Mouse (Mus musculus) CH12.LX (cell line): ENCODE results near the gene Ubqln5. TPM values are rescaled to one million over a fixed set of nuclear protein-coding genes. Genes with fewer than 3 reads are reported as not detected.

ENCODE experiments used
- DNase-seq: peaks from one replicate; pipeline ENCODE4 v3.0.0-alpha.2; 2013; ENCODE audit errors: extremely low read depth
- H3K27ac ChIP-seq: 2 replicates; pipeline ENCODE4 v1.5.1; 2012; ENCODE audit warnings: low read depth, mild to moderate bottlenecking, control low read depth, moderate library complexity; ENCODE audit not compliant: insufficient read depth
- H3K27me3 ChIP-seq: replicated peaks from 2 replicates; pipeline ENCODE3; 2012; ENCODE audit warnings: inconsistent platforms
- H3K36me3 ChIP-seq, 2 experiments: replicated peaks in 1 of 2; 2 replicates each; pipeline versions ENCODE3 to v1.6.1; 2012; ENCODE audit warnings: inconsistent platforms in 1 of 2, low read length in 1 of 2, mild to moderate bottlenecking in 1 of 2, mixed read lengths in 1 of 2, moderate library complexity in 1 of 2; ENCODE audit not compliant: control insufficient read depth in 1 of 2, insufficient read depth in 1 of 2
- H3K4me1 ChIP-seq, 2 experiments: 2 replicates each; pipeline ENCODE4 v1.6.1; 2012; ENCODE audit warnings: inconsistent platforms in 1 of 2, moderate library complexity in 1 of 2; ENCODE audit not compliant: insufficient read depth in 2 of 2, control insufficient read depth in 1 of 2
- H3K4me2 ChIP-seq: 2 replicates; pipeline ENCODE4 v1.6.1; 2012; ENCODE audit warnings: low read depth, mild to moderate bottlenecking, control low read depth; ENCODE audit not compliant: poor library complexity, insufficient read depth, severe bottlenecking
- H3K4me3 ChIP-seq, 3 experiments: fragments of 150-350 bp in 1 of 3; sonication (generic) in 1 of 3; replicated peaks in 1 of 3; 2 replicates each; pipeline versions ENCODE3 to v1.5.1; 2011 to 2012; ENCODE audit warnings: low read depth in 2 of 3, low read length in 2 of 3, mild to moderate bottlenecking in 2 of 3, moderate library complexity in 2 of 3, control low read depth in 1 of 3, improper control_type of control experiment in 1 of 3, inconsistent platforms in 1 of 3, mixed read lengths in 1 of 3; ENCODE audit not compliant: poor library complexity in 1 of 3
- H3K79me2 ChIP-seq: replicated peaks from 2 replicates; pipeline ENCODE4 v1.6.1; 2012; ENCODE audit warnings: mild to moderate bottlenecking, moderate library complexity; ENCODE audit not compliant: control insufficient read depth, poor library complexity, insufficient read depth, severe bottlenecking; ENCODE audit errors: extremely low read depth
- H3K9ac ChIP-seq: 2 replicates; pipeline ENCODE4 v1.6.1; 2012; ENCODE audit warnings: low read depth, mild to moderate bottlenecking, control low read depth, moderate library complexity; ENCODE audit not compliant: insufficient read depth
- H3K9me3 ChIP-seq: replicated peaks from 2 replicates; pipeline ENCODE3; 2012; ENCODE audit warnings: low read length, inconsistent platforms, mixed read lengths
- BHLHE40 ChIP-seq: IDR thresholded peaks from 2 replicates; pipeline ENCODE4 v1.6.1; 2011; ENCODE audit warnings: mild to moderate bottlenecking, low read depth, low read length, improper control_type of control experiment
- CHD1 ChIP-seq: IDR thresholded peaks from 2 replicates; pipeline ENCODE4 v1.6.1; 2012; ENCODE audit warnings: low read depth, low read length, improper control_type of control experiment, inconsistent platforms
- E2F4 ChIP-seq: IDR thresholded peaks from 2 replicates; pipeline ENCODE4 v1.6.1; 2011; ENCODE audit warnings: low read depth, low read length, improper control_type of control experiment; ENCODE audit not compliant: insufficient replicate concordance
- ELF1 ChIP-seq: IDR thresholded peaks from 2 replicates; pipeline ENCODE4 v1.6.1; 2014; ENCODE audit warnings: low read depth, mild to moderate bottlenecking, inconsistent platforms, low read length, improper control_type of control experiment
- EP300 ChIP-seq: IDR thresholded peaks from 2 replicates; pipeline ENCODE4 v1.6.1; 2011; ENCODE audit warnings: low read length, improper control_type of control experiment
- HCFC1 ChIP-seq: IDR thresholded peaks from 2 replicates; pipeline ENCODE4 v1.6.1; 2012; ENCODE audit warnings: low read depth, mild to moderate bottlenecking, inconsistent platforms, low read length, improper control_type of control experiment
- IRF4 ChIP-seq: IDR thresholded peaks from 2 replicates; pipeline ENCODE4 v1.6.1; 2014; ENCODE audit warnings: low read depth, mild to moderate bottlenecking, inconsistent platforms, low read length, improper control_type of control experiment
- JUN ChIP-seq: IDR thresholded peaks from 2 replicates; pipeline ENCODE4 v1.6.1; 2011; ENCODE audit warnings: low read depth, mild to moderate bottlenecking, low read length, improper control_type of control experiment, moderate library complexity; ENCODE audit not compliant: insufficient read depth
- JUND ChIP-seq: conservative IDR thresholded peaks from 2 replicates; pipeline ENCODE4 v1.6.1; 2011; ENCODE audit warnings: low read depth, low read length, improper control_type of control experiment
- KAT2A ChIP-seq: IDR thresholded peaks from 2 replicates; pipeline ENCODE4 v1.6.1; 2012; ENCODE audit warnings: low read length, improper control_type of control experiment, inconsistent platforms; ENCODE audit not compliant: insufficient replicate concordance
- MAFK ChIP-seq: IDR thresholded peaks from 2 replicates; pipeline ENCODE4 v1.6.1; 2011; ENCODE audit warnings: low read length, improper control_type of control experiment; ENCODE audit not compliant: insufficient replicate concordance
- MEF2A ChIP-seq: IDR thresholded peaks from 2 replicates; pipeline ENCODE4 v1.6.1; 2014; ENCODE audit warnings: low read depth, mild to moderate bottlenecking, inconsistent platforms, low read length, improper control_type of control experiment, borderline replicate concordance
- PAX5 ChIP-seq: IDR thresholded peaks from 2 replicates; pipeline ENCODE4 v1.6.1; 2012; ENCODE audit warnings: low read length, inconsistent platforms, mixed read lengths
- POLR2A ChIP-seq: IDR thresholded peaks from 2 replicates; pipeline ENCODE4 v1.6.1; 2011; ENCODE audit warnings: low read depth, mild to moderate bottlenecking, improper control_type of control experiment, low read length
- RCOR1 ChIP-seq: conservative IDR thresholded peaks from 2 replicates; pipeline ENCODE4 v1.6.1; 2012; ENCODE audit warnings: low read depth, mild to moderate bottlenecking, inconsistent platforms, low read length, improper control_type of control experiment
- SIN3A ChIP-seq: IDR thresholded peaks from 2 replicates; pipeline ENCODE4 v1.6.1; 2012; ENCODE audit warnings: low read length, improper control_type of control experiment, inconsistent platforms
- TBP ChIP-seq: conservative IDR thresholded peaks from 2 replicates; pipeline ENCODE4 v1.6.1; 2011; ENCODE audit warnings: low read depth, low read length, improper control_type of control experiment
- TCF12 ChIP-seq: IDR thresholded peaks from 2 replicates; pipeline ENCODE4 v1.6.1; 2014; ENCODE audit warnings: low read depth, mild to moderate bottlenecking, inconsistent platforms, low read length, improper control_type of control experiment
- USF2 ChIP-seq: conservative IDR thresholded peaks from 2 replicates; pipeline ENCODE4 v1.6.1; 2011; ENCODE audit warnings: low read depth, low read length, improper control_type of control experiment
- ZMIZ1 ChIP-seq: IDR thresholded peaks from 2 replicates; pipeline ENCODE4 v1.6.1; 2012; ENCODE audit warnings: low read depth, mild to moderate bottlenecking, inconsistent platforms, low read length, improper control_type of control experiment
- ZNF384 ChIP-seq: IDR thresholded peaks from 2 replicates; pipeline ENCODE4 v1.6.1; 2012; ENCODE audit warnings: low read depth, low read length, improper control_type of control experiment, inconsistent platforms
- dilution Hi-C: fragments of 300-500 bp; cut with MboI; formaldehyde crosslinking; loops from 2 replicates; pipeline ENCODE4 v1.14.3; 2020; ENCODE audit warnings: low sequenced_read_pairs; ENCODE audit not compliant: extremely low pct_unique_long_range_greater_than_20kb, extremely low pct_ligation_motif_present
- in situ Hi-C: fragments of 300-500 bp; cut with MboI; formaldehyde crosslinking; loops from 3 replicates; pipeline ENCODE4 v1.14.3; 2019; ENCODE audit warnings: low sequenced_read_pairs, low pct_ligation_motif_present, low pct_unique_long_range_greater_than_20kb, mixed read lengths
- polyA plus RNA-seq: library from polyadenylated mRNA; unstranded; fragments of >175 nt; gene quantifications from 2 replicates; pipeline ENCODE4 v1.2.1, GENCODE M21; 2012; ENCODE audit warnings: low read depth; ENCODE audit not compliant: insufficient read length
- total RNA-seq, 2 experiments: library from RNA; depleted of rRNA; stranded (reverse); fragments of 300-350 nt in 1 of 2; fragments of >200 nt in 1 of 2; gene quantifications; 2 replicates each; pipeline ENCODE4 v1.2.3; 2012 to 2014

Gene Ubqln5
- total and polyA plus RNA-seq, 3 experiments: not detected

DNA sequence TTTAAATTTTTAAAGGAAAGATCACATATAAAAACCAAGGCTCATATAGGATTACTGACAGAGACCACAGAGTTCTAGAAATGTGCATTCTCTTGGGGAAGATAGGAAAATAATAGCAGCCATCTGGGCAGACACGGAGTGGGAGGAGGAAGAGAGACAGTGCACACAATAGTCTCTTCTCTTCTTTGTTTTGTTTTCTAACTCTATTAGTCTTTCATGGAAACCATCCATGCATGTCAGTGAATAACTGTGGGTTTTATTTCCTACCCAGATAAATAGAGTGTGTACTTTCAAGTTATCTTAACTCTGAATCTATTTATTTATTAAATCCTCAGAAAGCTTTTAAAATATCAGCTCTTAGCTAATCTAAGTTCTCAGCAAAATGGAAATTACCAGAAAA lies 45.5 kb upstream of the Ubqln5 start:
- H3K27ac ChIP-seq: no peak overlapping the region
- dilution Hi-C loops: no loop called here
- H3K4me1 ChIP-seq: peaks cover 0 to 2% of the 10 kb centered on the region in 2 experiments; a peak in 1 of 4 replicates
- H3K4me2 ChIP-seq: no peak overlapping the region
- no peaks in the 10 kb centered on the region for H3K79me2 ChIP-seq
- H3K4me3 ChIP-seq: no peak overlapping the region
- DNase-seq: no peak
- in situ Hi-C loops: loop anchor here (25.0 kb wide), 1 partner anchor 463 kb away; the partner anchor contains the start of gene Olfr243
- H3K27me3 ChIP-seq: no peaks in the 10 kb centered on the region
- no peak overlapping the region for H3K9ac ChIP-seq
- no peaks in the 10 kb centered on the region for H3K36me3 ChIP-seq
- TF ChIP-seq BHLHE40 (no peak), PAX5 (no peak), JUN (no peak), CHD1 (no peak), MEF2A (no peak), JUND (no peak), ELF1 (no peak), TBP (no peak), ZMIZ1 (no peak), SIN3A (no peak), MAFK (no peak), EP300 (no peak), HCFC1 (no peak), E2F4 (no peak), KAT2A (no peak), TCF12 (no peak), ZNF384 (no peak), USF2 (no peak), POLR2A (no peak), IRF4 (no peak)
- TF ChIP-seq, all 38 proteins: peak for 0
- no peaks in the 10 kb centered on the region for H3K9me3 ChIP-seq

DNA sequence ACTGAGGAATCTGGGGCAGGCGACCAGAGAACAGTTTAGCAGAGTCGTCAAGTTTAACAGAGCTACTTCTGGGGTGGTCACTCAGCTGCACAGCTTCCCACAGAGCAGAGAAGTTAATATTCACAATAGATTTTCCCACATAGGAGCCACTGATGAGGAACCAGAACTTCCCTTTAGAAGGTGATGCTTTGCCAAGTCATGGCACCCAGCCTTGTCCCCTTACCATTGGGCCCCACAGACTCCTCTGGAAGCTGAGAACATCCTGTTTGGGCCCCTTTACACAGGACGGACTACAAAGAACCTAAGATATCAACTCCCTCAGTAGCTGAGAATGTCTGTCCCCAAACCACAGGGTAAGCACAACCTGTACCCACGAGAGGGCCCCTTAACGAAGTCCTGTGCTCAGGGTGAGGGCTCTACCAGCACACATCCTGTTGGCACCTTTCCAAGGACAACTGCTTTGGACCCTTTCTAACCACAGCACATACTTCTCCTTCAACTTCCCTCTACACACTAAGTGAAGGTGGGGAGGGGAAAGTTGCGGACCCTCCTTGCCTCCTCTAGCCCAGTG lies 40.1 kb upstream of the Ubqln5 start:
- Histone ChIP-seq H3K4me3 (no peak overlapping the region), H3K4me1 (peaks cover 2 to 6% of the 10 kb centered on the region in 2 experiments; a peak in 2 of 4 replicates), H3K4me2 (no peak overlapping the region), H3K36me3 (no peaks in the 10 kb centered on the region), H3K9me3 (no peaks in the 10 kb centered on the region)
- in situ Hi-C loops (no loop called here), dilution Hi-C loops (no loop called here)
- no peak for DNase-seq
- no peak for TF ChIP-seq IRF4
- no peak for TF ChIP-seq JUN
- no peak for TF ChIP-seq RCOR1
- TF ChIP-seq, all 38 proteins: peak for 0
- no peaks in the 10 kb centered on the region for H3K79me2 ChIP-seq
- H3K9ac ChIP-seq: no peak overlapping the region
- H3K27me3 ChIP-seq: no peaks in the 10 kb centered on the region
- no peak overlapping the region for H3K27ac ChIP-seq
